Mouse (Mus musculus): ENCODE measurements around the gene Rnf11. TPM values are rescaled to one million over a fixed set of nuclear protein-coding genes. Genes with fewer than 3 reads are reported as not detected.
A peak's percentile ranks its signal among the peaks of the same experiment; 100 is the strongest.

Gene Rnf11
- total and polyA plus RNA-seq, 3 experiments: 8.6 to 8.7 TPM; not detected in 1

DNA sequence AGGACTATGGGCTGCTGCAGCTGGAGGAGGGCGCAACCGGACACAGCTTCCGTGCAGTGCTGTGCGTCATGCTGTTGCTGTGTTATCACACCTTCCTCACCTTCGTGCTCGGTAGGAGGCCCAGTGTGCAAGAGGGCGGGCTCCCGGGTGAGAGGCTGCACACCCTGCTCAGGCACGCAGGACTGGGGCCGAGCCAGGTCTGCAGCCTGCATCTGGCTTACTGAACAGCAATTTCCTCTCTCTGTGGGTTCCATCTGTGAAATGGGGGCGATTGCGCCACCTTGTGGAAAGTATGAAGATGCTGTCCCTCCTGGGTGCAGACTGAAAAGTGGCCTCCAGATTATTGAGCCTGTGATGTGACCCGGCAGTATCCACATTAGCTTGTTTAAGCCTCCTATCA lies 53.7 kb downstream of the Rnf11 start (continued):
- peak; percentile 47; the same call in 1 of the 2 replicates for TF ChIP-seq MXI1 (IDR thresholded peaks at IDR 0.05; ENCODE audit: low read depth, low read length)
- no peak; the same call in 1 of the 2 replicates for TF ChIP-seq MYB (IDR thresholded peaks at IDR 0.05; ENCODE audit: low read depth, low read length)
- peak; percentile 21; the same call in 1 of the 2 replicates for TF ChIP-seq BHLHE40 (IDR thresholded peaks at IDR 0.05; ENCODE audit: borderline replicate concordance, low read depth, low read length)
- TF ChIP-seq TBP (IDR thresholded peaks at IDR 0.05; ENCODE audit: low read depth, low read length): 0 out of 2 replicates have a peak, but pooled peaks have one; percentile 30
- peak; percentile 67 to 84 (median 75) for TF ChIP-seq CTCF (IDR thresholded peaks at IDR 0.05 in 2 of 3, conservative IDR thresholded peaks at IDR 0.05 in 1 of 3; ENCODE audit: control insufficient read depth in 1 of 3, insufficient read depth in 1 of 3, low read depth in 2 of 3, low read length in 3 of 3, poor library complexity in 1 of 3, severe bottlenecking in 1 of 3)
- TF ChIP-seq HCFC1 (IDR thresholded peaks at IDR 0.05; ENCODE audit: low read depth, low read length): peak; percentile 46; the same call in 1 of the 2 replicates
- TF ChIP-seq KAT2A (conservative IDR thresholded peaks at IDR 0.05; ENCODE audit: low read depth, low read length): no peak
- no peak for TF ChIP-seq ZMIZ1 (IDR thresholded peaks at IDR 0.05; ENCODE audit: low read depth, low read length)
- peak; percentile 53 for TF ChIP-seq ZC3H11A (IDR thresholded peaks at IDR 0.05; ENCODE audit: low read depth, low read length)
- no peak for TF ChIP-seq CHD2 (IDR thresholded peaks at IDR 0.05; ENCODE audit: low read length)
- TF ChIP-seq MAX (IDR thresholded peaks at IDR 0.05; ENCODE audit: low read length): peak; percentile 64; the same call in 1 of the 2 replicates
- peak; percentile 8 to 55; a peak in 2 of 4 replicates for TF ChIP-seq EP300 (IDR thresholded peaks at IDR 0.05; ENCODE audit: low read depth in 1 of 2, low read length in 2 of 2)
- TF ChIP-seq POLR2AphosphoS5 (IDR thresholded peaks at IDR 0.05; ENCODE audit: borderline replicate concordance, low read depth, low read length): no peak
- TF ChIP-seq POLR2A (IDR thresholded peaks at IDR 0.05; ENCODE audit: control insufficient read depth in 1 of 2, insufficient read depth in 1 of 2, low read depth in 1 of 2, low read length in 2 of 2, poor library complexity in 1 of 2): no peak
- no peak for TF ChIP-seq GATA1 (IDR thresholded peaks at IDR 0.05; ENCODE audit: low read depth, low read length)
- no peak for TF ChIP-seq RCOR1 (IDR thresholded peaks at IDR 0.05; ENCODE audit: low read depth, low read length)
- TF ChIP-seq MAFK (IDR thresholded peaks at IDR 0.05; ENCODE audit: borderline replicate concordance, low read depth, low read length): no peak
- TF ChIP-seq UBTF (IDR thresholded peaks at IDR 0.05; ENCODE audit: borderline replicate concordance, insufficient read depth, low read depth, low read length): no peak
- no peak for TF ChIP-seq USF1 (IDR thresholded peaks at IDR 0.05; ENCODE audit: low read depth, low read length)
- no peak for TF ChIP-seq USF2 (IDR thresholded peaks at IDR 0.05; ENCODE audit: borderline replicate concordance in 1 of 2, insufficient read depth in 1 of 2, low read depth in 1 of 2, low read length in 2 of 2)
- peak; percentile 51 for TF ChIP-seq ETS1 (IDR thresholded peaks at IDR 0.05; ENCODE audit: low read depth, low read length)

DNA sequence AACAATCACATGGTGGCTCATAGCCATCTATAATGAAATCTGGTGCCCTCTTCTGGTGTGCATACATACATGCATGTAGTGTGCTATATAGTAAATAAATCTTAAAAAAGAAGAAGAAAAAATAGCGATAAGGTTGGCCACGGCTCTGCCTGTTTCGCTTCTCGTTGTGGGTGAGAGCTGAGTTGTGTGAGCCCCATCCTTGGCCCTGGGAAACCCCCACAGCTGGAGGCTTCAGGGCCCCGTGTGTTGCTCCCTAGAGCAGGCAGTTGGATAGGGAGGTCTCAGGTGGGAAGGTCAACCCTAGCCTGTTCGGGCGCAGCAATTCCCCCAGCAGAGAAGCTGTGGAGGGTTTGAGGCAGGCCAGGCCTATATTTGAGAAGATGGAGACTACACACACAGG lies 54.3 kb downstream of the Rnf11 start:
- no peaks in the 10 kb centered on the region for H3K36me3 ChIP-seq (ENCODE audit: control insufficient read depth in 1 of 2, insufficient read depth in 2 of 2, low read length in 2 of 2)
- H3K79me2 ChIP-seq (ENCODE audit: control insufficient read depth, insufficient read depth, low read length, poor library complexity): no peaks in the 10 kb centered on the region
- H3K9me3 ChIP-seq (replicated peaks; ENCODE audit: insufficient read depth, low read length): no peaks in the 10 kb centered on the region
- TF ChIP-seq JUND (IDR thresholded peaks at IDR 0.05; ENCODE audit: low read depth, low read length) (no peak), ZNF384 (IDR thresholded peaks at IDR 0.05; ENCODE audit: low read depth, low read length) (0 out of 2 replicates have a peak, but pooled peaks have one; percentile 30), ZKSCAN1 (IDR thresholded peaks at IDR 0.05; ENCODE audit: low read depth, low read length) (no peak), SMC3 (IDR thresholded peaks at IDR 0.05; ENCODE audit: low read depth, low read length) (peak; percentile 18; the same call in 1 of the 2 replicates), POLR2AphosphoS2 (IDR thresholded peaks at IDR 0.05; ENCODE audit: low read length) (no peak), USF1 (IDR thresholded peaks at IDR 0.05; ENCODE audit: low read depth, low read length) (no peak), CTCF (IDR thresholded peaks at IDR 0.05 in 2 of 3, conservative IDR thresholded peaks at IDR 0.05 in 1 of 3; ENCODE audit: control insufficient read depth in 1 of 3, insufficient read depth in 1 of 3, low read depth in 2 of 3, low read length in 3 of 3, poor library complexity in 1 of 3, severe bottlenecking in 1 of 3) (peak in 2 of 3 experiments; percentile 16 to 35; a peak in 2 of 6 replicates), SIN3A (IDR thresholded peaks at IDR 0.05; ENCODE audit: low read length) (no peak), MAX (IDR thresholded peaks at IDR 0.05; ENCODE audit: low read length) (no peak), USF2 (IDR thresholded peaks at IDR 0.05; ENCODE audit: borderline replicate concordance in 1 of 2, insufficient read depth in 1 of 2, low read depth in 1 of 2, low read length in 2 of 2) (no peak)
- DNase-seq (ENCODE audit: low read depth, low spot score): peak; percentile 54
- peak overlapping the region in 1 of 2 experiments; percentile 6; a peak in 2 of 4 replicates for H3K4me3 ChIP-seq (ENCODE audit: control insufficient read depth in 1 of 2, insufficient read depth in 1 of 2, low read depth in 2 of 2, low read length in 2 of 2)
- H3K9ac ChIP-seq (ENCODE audit: control insufficient read depth, low read depth, low read length, poor library complexity, severe bottlenecking): 0 out of 2 replicates have a peak overlapping the region, but pooled peaks have one; percentile 0
- H3K4me1 ChIP-seq (ENCODE audit: control insufficient read depth in 1 of 2, insufficient read depth in 2 of 2, low read length in 2 of 2): peaks cover 0 to 9% of the 10 kb centered on the region in 2 experiments; a peak in 2 of 4 replicates
- no peaks in the 10 kb centered on the region for H3K27me3 ChIP-seq (ENCODE audit: control insufficient read depth in 1 of 2, insufficient read depth in 2 of 2, low read length in 2 of 2)
- peak overlapping the region; percentile 1; the same call in 1 of the 2 replicates for H3K27ac ChIP-seq (ENCODE audit: control insufficient read depth, low read depth, low read length)
